Mouse (Mus musculus) heart, embryonic 15.5 days (tissue): ENCODE data around the gene Mpg. TPM values are rescaled to one million over a fixed set of nuclear protein-coding genes. Genes with fewer than 3 reads are reported as not detected.

Source experiments
- polyA plus RNA-seq: library from polyadenylated mRNA; unstranded; fragments of >200 nt; fragmentation: Nextera tagmentation; extraction: Ambion mirVana; gene quantifications from 2 replicates; pipeline ENCODE4 v1.2.1, GENCODE M21; 2015

The Mpg gene
- polyA plus RNA-seq, 1 experiment from 2014 or later = 14.3 TPM

Other genes starting within 250 kb of the Mpg start
- 1.3 and 4.6 TPM in 2 replicates for gene Nsg2, start 226.0 kb upstream of the Mpg start, polyA plus RNA-seq
- 0.09 and 0.77 TPM in 2 replicates for gene Il9r, start 26.2 kb upstream of the Mpg start, polyA plus RNA-seq
- gene Snrnp25, start 21.1 kb upstream of the Mpg start, polyA plus RNA-seq = 34.5 and 45.1 TPM in 2 replicates
- 35.6 and 42.8 TPM in 2 replicates for gene Rhbdf1, start 4.2 kb upstream of the Mpg start, polyA plus RNA-seq
- gene Nprl3, start 41.2 kb downstream of the Mpg start, polyA plus RNA-seq = 29.8 and 33.6 TPM in 2 replicates
- gene Hba-x, start 49.9 kb downstream of the Mpg start, polyA plus RNA-seq = 195 and 375 TPM in 2 replicates
- gene Hba-a1, start 57.0 kb downstream of the Mpg start, polyA plus RNA-seq = 23,640 and 24,567 TPM in 2 replicates
- 3.1 and 3.6 TPM in 2 replicates for gene Hbq1b, start 60.5 kb downstream of the Mpg start, polyA plus RNA-seq
- gene Hba-a2, start 70.0 kb downstream of the Mpg start, polyA plus RNA-seq = 64,616 and 65,648 TPM in 2 replicates
- gene Hbq1a, start 73.6 kb downstream of the Mpg start, polyA plus RNA-seq = 3.2 TPM in 2 replicates
- 9.3 and 15.5 TPM in 2 replicates for gene Sh3pxd2b, start 121.3 kb downstream of the Mpg start, polyA plus RNA-seq
- gene Ubtd2, start 228.9 kb downstream of the Mpg start, polyA plus RNA-seq = 23.3 and 28.6 TPM in 2 replicates